Mouse (Mus musculus) spleen, postnatal 10 days (tissue): ENCODE measurements at regions not wholly inside any gene's neighbourhood (a gene's known extent, or its start where the extent isn't known, plus 50 kb on each side); places are given as distances from the start of the nearest gene placed in this dataset.

Experiments
- DNase-seq, 2 experiments: peaks; one replicate each; pipeline ENCODE4 v3.0.0; 2021 to 2022; ENCODE audit warnings: low spot score in 2 of 2

GRCm38 (mm10) chr11:19585228-19585627 lies 338.9 kb upstream of the Spred2 start:
- DNase-seq: no peak

GRCm38 (mm10) chr11:19592506-19593355 lies 331.4 kb upstream of the Spred2 start:
- no peak for DNase-seq

GRCm38 (mm10) chr11:19595107-19595506 lies 329.1 kb upstream of the Spred2 start:
- DNase-seq: no peak

DNA sequence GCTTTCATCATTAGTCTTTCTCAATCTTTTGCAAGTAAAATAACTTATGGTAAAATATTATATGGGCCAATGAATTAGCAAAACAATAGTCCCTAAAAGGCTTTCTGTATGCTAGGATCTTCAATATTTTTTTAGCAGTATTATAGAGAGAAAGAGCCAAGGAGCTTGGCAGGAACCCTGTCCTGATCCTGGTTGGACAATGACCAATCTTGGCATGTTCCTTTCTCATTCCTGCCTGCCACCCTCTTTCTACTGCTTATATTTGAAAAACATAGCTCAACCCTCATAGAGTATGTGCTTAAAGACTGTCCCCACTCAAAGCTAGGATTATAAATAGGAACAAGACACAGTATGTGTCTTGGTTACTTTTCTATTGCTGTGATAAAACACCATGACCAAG lies 327.8 kb upstream of the Spred2 start:
- DNase-seq: no peak

- no peak for DNase-seq
These were observed 324.7 kb upstream of the Spred2 start for GRCm38 (mm10) chr11:19599433-19599832.

DNA sequence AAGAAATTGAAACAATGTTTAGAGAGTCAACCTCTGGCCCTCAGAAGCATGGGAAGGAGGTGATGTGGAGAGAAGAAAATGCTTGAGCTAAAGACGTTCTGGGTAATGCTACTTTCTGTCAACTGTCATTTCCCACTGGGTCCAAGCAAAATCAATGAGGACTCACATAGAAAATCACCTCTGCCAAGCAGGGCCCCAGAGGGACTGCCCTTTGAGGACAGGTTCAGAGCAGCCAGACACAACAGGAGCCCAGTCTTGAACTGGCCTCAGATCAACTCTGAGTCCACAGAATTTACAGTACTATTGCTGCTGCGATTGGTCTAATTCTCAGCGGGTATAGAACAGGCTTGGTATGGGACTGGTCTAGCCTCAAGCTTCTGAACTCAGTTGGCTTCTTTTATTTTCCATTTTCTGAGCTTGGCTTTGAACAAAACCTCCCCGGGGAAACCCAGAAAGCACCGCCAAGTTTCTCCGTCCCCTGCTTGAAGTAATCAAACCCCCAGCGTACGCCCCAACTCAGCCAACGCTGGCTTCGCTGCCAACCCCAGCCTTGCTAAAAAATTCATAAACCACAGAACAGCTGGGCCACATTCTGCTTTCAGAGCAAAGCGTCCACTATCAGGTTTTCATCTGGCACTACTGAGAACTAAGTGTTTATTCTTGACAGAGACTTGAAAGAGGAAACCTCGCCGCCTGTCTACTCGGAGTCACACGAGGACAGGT lies 322.8 kb upstream of the Spred2 start:
- no peak for DNase-seq

GRCm38 (mm10) chr11:19602496-19602895 lies 321.7 kb upstream of the Spred2 start:
- DNase-seq: no peak

DNA sequence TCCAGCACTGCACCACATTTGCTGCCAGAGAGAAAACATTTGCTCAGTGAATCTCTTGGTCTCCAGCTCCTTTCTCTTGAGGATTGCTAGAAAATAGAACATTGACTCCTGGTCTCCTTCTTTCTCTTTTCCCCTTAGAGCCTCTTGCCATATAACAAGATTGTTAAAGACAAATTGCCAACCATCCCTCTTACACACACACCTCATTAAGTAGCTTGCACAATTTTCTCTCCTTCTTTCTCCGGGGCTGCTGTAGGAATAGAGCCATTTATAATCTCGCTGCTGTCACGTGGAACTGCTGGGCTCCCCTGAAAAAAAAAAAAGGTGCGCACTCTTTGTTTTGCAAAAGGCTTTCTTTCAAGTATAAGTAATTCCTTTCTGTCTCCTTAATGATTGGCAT lies 318.6 kb upstream of the Spred2 start:
- no peak for DNase-seq

GRCm38 (mm10) chr11:19606943-19607342 lies 317.2 kb upstream of the Spred2 start:
- DNase-seq: no peak

DNA sequence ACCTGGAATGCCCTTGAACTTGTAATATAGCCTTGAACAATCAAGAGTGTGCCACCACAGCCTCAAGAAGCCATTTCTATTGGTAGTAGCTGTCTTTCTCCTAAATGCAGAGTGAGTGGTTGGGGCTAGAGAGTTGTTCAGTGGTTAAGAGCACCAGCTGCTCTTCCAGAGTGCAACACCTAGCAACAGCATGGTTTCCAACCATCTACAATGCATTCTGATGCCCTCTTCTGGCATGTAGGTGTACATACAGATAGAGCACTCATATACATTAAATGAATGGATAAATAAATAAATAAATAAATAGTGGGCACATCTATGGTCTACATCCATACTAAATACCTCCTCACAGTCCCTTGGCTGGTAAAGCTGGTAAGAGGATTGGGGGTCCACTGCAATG lies 316.2 kb upstream of the Spred2 start:
- DNase-seq: no peak

DNA sequence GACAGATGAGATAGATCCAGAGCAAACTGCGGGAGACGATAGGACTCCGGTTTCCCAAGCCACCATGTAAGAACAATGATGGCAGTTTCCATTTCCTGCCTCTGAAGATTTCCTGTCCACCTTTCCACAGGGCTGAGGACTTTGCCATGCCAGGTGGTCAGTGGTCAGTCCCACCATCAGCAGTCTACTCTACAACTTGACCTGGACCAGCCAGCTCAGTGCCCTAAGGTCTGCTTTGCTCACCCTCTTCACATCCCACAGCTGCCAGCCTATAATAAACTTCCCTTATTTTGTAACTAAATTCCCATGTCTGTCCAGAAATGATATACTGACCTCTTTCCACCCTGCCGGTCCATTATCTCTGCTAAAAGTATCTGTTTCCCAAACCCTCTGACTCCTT lies 315.7 kb upstream of the Spred2 start:
- DNase-seq: no peak

DNA sequence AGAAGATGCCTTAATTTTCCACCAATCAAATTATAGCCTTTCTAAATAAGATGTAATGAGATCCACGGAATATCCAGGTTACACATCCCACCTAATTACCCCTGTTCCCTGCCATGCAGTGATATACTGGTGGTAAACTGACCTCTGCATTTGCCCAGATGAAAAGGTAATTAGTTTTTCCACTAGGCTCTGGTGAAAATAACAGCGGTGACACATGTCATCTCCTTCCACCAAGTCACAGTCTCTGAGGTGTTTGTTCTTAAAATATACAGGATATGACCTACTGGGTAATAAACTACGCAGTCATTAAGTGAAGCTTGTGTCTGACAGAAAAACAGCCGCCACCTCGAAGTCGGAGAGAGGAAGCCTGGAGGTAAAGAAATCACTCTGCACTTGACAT lies 313.6 kb upstream of the Spred2 start:
- DNase-seq: no peak

DNA sequence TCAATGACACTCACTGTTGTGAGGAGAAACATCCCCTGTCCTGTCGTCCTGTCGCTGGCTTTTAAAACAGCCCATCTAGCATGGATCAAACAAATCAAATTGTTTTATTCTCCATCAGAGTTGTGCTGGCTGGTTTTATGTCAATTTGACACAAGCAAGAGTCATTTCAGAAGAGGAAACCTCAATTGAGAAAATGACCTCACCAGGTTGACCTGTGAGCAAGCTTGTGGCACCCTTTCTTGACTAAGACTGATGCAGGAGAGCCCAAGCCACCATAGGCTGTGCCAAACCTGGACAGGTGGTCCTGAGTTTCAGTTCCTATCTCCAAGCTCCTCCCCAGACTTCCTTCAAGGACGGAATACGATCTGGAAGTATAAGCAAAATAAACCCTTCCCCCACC lies 313.0 kb upstream of the Spred2 start:
- no peak for DNase-seq

GRCm38 (mm10) chr11:19616520-19616919 lies 307.7 kb upstream of the Spred2 start:
- no peak for DNase-seq

GRCm38 (mm10) chr11:19619494-19619893 lies 304.7 kb upstream of the Spred2 start:
- DNase-seq: no peak

GRCm38 (mm10) chr11:19631055-19631695 lies 293.0 kb upstream of the Spred2 start:
- no peak for DNase-seq

DNA sequence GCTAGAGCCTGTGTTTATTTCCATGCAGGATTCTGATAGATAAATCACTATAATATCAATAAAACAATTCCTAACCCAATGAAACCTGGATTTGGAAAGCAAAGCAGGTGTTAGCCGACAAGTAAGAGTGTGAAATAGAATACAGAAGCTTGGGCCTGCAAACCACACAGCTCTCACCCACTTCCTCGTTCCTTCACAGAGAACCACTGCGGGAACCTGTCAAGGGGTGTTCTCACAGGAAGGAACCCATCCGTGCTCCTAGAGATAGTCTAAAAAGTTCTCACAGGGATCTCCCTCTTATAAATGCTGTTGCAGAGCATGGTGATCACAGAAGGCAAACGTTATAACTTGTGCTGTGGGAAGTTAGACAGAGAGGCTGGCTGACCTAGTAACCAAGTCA lies 291.7 kb upstream of the Spred2 start:
- DNase-seq: no peak

GRCm38 (mm10) chr11:19633621-19634020 lies 290.6 kb upstream of the Spred2 start:
- DNase-seq: no peak

GRCm38 (mm10) chr11:19641153-19641552 lies 283.0 kb upstream of the Spred2 start:
- DNase-seq: no peak

- no peak for DNase-seq
These were observed 279.9 kb upstream of the Spred2 start for GRCm38 (mm10) chr11:19644116-19644795.

- no peak for DNase-seq
These were observed 279.1 kb upstream of the Spred2 start for GRCm38 (mm10) chr11:19645106-19645505.

DNA sequence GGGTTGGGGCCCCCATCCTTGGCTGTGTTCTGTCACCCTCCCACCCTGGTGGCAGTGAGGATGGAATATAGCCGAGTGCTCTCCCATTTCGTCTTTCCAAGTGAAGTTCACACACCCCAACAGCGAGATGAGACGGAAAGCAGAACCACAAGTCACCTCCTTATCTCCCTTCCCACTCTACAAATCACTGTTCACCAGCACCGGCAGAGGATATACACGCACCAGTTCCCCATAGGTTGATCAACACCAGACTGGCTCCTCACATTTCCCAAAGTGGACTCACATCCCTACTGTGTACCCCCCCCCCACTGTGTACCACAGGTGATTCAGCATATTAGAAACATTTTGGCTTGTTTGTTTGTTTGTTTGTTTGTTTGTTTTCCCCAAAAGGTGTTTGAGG lies 272.7 kb upstream of the Spred2 start:
- no peak for DNase-seq
